Mouse (Mus musculus) CH12.LX (cell line): ENCODE results near the gene Pip5k1b. TPM values are rescaled to one million over a fixed set of nuclear protein-coding genes. Genes with fewer than 3 reads are reported as not detected.

ENCODE experiments used
- DNase-seq: peaks from one replicate; pipeline ENCODE4 v3.0.0-alpha.2; 2013; ENCODE audit errors: extremely low read depth
- H3K27ac ChIP-seq: 2 replicates; pipeline ENCODE4 v1.5.1; 2012; ENCODE audit warnings: low read depth, mild to moderate bottlenecking, control low read depth, moderate library complexity; ENCODE audit not compliant: insufficient read depth
- H3K27me3 ChIP-seq: replicated peaks from 2 replicates; pipeline ENCODE3; 2012; ENCODE audit warnings: inconsistent platforms
- H3K36me3 ChIP-seq, 2 experiments: replicated peaks in 1 of 2; 2 replicates each; pipeline versions ENCODE3 to v1.6.1; 2012; ENCODE audit warnings: inconsistent platforms in 1 of 2, low read length in 1 of 2, mild to moderate bottlenecking in 1 of 2, mixed read lengths in 1 of 2, moderate library complexity in 1 of 2; ENCODE audit not compliant: control insufficient read depth in 1 of 2, insufficient read depth in 1 of 2
- H3K4me1 ChIP-seq, 2 experiments: 2 replicates each; pipeline ENCODE4 v1.6.1; 2012; ENCODE audit warnings: inconsistent platforms in 1 of 2, moderate library complexity in 1 of 2; ENCODE audit not compliant: insufficient read depth in 2 of 2, control insufficient read depth in 1 of 2
- H3K4me2 ChIP-seq: 2 replicates; pipeline ENCODE4 v1.6.1; 2012; ENCODE audit warnings: low read depth, mild to moderate bottlenecking, control low read depth; ENCODE audit not compliant: poor library complexity, insufficient read depth, severe bottlenecking
- H3K4me3 ChIP-seq, 3 experiments: fragments of 150-350 bp in 1 of 3; sonication (generic) in 1 of 3; replicated peaks in 1 of 3; 2 replicates each; pipeline versions ENCODE3 to v1.5.1; 2011 to 2012; ENCODE audit warnings: low read depth in 2 of 3, low read length in 2 of 3, mild to moderate bottlenecking in 2 of 3, moderate library complexity in 2 of 3, control low read depth in 1 of 3, improper control_type of control experiment in 1 of 3, inconsistent platforms in 1 of 3, mixed read lengths in 1 of 3; ENCODE audit not compliant: poor library complexity in 1 of 3
- H3K79me2 ChIP-seq: replicated peaks from 2 replicates; pipeline ENCODE4 v1.6.1; 2012; ENCODE audit warnings: mild to moderate bottlenecking, moderate library complexity; ENCODE audit not compliant: control insufficient read depth, poor library complexity, insufficient read depth, severe bottlenecking; ENCODE audit errors: extremely low read depth
- H3K9ac ChIP-seq: 2 replicates; pipeline ENCODE4 v1.6.1; 2012; ENCODE audit warnings: low read depth, mild to moderate bottlenecking, control low read depth, moderate library complexity; ENCODE audit not compliant: insufficient read depth
- H3K9me3 ChIP-seq: replicated peaks from 2 replicates; pipeline ENCODE3; 2012; ENCODE audit warnings: low read length, inconsistent platforms, mixed read lengths
- BHLHE40 ChIP-seq: IDR thresholded peaks from 2 replicates; pipeline ENCODE4 v1.6.1; 2011; ENCODE audit warnings: mild to moderate bottlenecking, low read depth, low read length, improper control_type of control experiment
- CHD1 ChIP-seq: IDR thresholded peaks from 2 replicates; pipeline ENCODE4 v1.6.1; 2012; ENCODE audit warnings: low read depth, low read length, improper control_type of control experiment, inconsistent platforms
- CHD2 ChIP-seq: IDR thresholded peaks from 2 replicates; pipeline ENCODE4 v1.6.1; 2011; ENCODE audit warnings: low read length, improper control_type of control experiment
- E2F4 ChIP-seq: IDR thresholded peaks from 2 replicates; pipeline ENCODE4 v1.6.1; 2011; ENCODE audit warnings: low read depth, low read length, improper control_type of control experiment; ENCODE audit not compliant: insufficient replicate concordance
- ELF1 ChIP-seq: IDR thresholded peaks from 2 replicates; pipeline ENCODE4 v1.6.1; 2014; ENCODE audit warnings: low read depth, mild to moderate bottlenecking, inconsistent platforms, low read length, improper control_type of control experiment
- EP300 ChIP-seq: IDR thresholded peaks from 2 replicates; pipeline ENCODE4 v1.6.1; 2011; ENCODE audit warnings: low read length, improper control_type of control experiment
- IRF4 ChIP-seq: IDR thresholded peaks from 2 replicates; pipeline ENCODE4 v1.6.1; 2014; ENCODE audit warnings: low read depth, mild to moderate bottlenecking, inconsistent platforms, low read length, improper control_type of control experiment
- MEF2A ChIP-seq: IDR thresholded peaks from 2 replicates; pipeline ENCODE4 v1.6.1; 2014; ENCODE audit warnings: low read depth, mild to moderate bottlenecking, inconsistent platforms, low read length, improper control_type of control experiment, borderline replicate concordance
- MXI1 ChIP-seq: IDR thresholded peaks from 2 replicates; pipeline ENCODE4 v1.6.1; 2011; ENCODE audit warnings: mild to moderate bottlenecking, low read depth, low read length, improper control_type of control experiment
- MYC ChIP-seq: IDR thresholded peaks from 2 replicates; pipeline ENCODE4 v1.6.1; 2011; ENCODE audit warnings: low read depth, mild to moderate bottlenecking, improper control_type of control experiment, low read length
- NELFE ChIP-seq: IDR thresholded peaks from 2 replicates; pipeline ENCODE4 v1.6.1; 2011; ENCODE audit warnings: low read depth, low read length, improper control_type of control experiment
- NRF1 ChIP-seq: IDR thresholded peaks from 2 replicates; pipeline ENCODE4 v1.6.1; 2014; ENCODE audit warnings: low read depth, mild to moderate bottlenecking, inconsistent platforms, low read length, improper control_type of control experiment, moderate library complexity
- POLR2A ChIP-seq: IDR thresholded peaks from 2 replicates; pipeline ENCODE4 v1.6.1; 2011; ENCODE audit warnings: low read depth, mild to moderate bottlenecking, improper control_type of control experiment, low read length
- USF2 ChIP-seq: conservative IDR thresholded peaks from 2 replicates; pipeline ENCODE4 v1.6.1; 2011; ENCODE audit warnings: low read depth, low read length, improper control_type of control experiment
- ZMIZ1 ChIP-seq: IDR thresholded peaks from 2 replicates; pipeline ENCODE4 v1.6.1; 2012; ENCODE audit warnings: low read depth, mild to moderate bottlenecking, inconsistent platforms, low read length, improper control_type of control experiment
- ZNF384 ChIP-seq: IDR thresholded peaks from 2 replicates; pipeline ENCODE4 v1.6.1; 2012; ENCODE audit warnings: low read depth, low read length, improper control_type of control experiment, inconsistent platforms
- dilution Hi-C: fragments of 300-500 bp; cut with MboI; formaldehyde crosslinking; loops from 2 replicates; pipeline ENCODE4 v1.14.3; 2020; ENCODE audit warnings: low sequenced_read_pairs; ENCODE audit not compliant: extremely low pct_unique_long_range_greater_than_20kb, extremely low pct_ligation_motif_present
- in situ Hi-C: fragments of 300-500 bp; cut with MboI; formaldehyde crosslinking; loops from 3 replicates; pipeline ENCODE4 v1.14.3; 2019; ENCODE audit warnings: low sequenced_read_pairs, low pct_ligation_motif_present, low pct_unique_long_range_greater_than_20kb, mixed read lengths
- polyA plus RNA-seq: library from polyadenylated mRNA; unstranded; fragments of >175 nt; gene quantifications from 2 replicates; pipeline ENCODE4 v1.2.1, GENCODE M21; 2012; ENCODE audit warnings: low read depth; ENCODE audit not compliant: insufficient read length
- total RNA-seq, 2 experiments: library from RNA; depleted of rRNA; stranded (reverse); fragments of 300-350 nt in 1 of 2; fragments of >200 nt in 1 of 2; gene quantifications; 2 replicates each; pipeline ENCODE4 v1.2.3; 2012 to 2014

The Pip5k1b gene
- total and polyA plus RNA-seq, 3 experiments: 1.7 to 2.9 (median 2.0) TPM

DNA sequence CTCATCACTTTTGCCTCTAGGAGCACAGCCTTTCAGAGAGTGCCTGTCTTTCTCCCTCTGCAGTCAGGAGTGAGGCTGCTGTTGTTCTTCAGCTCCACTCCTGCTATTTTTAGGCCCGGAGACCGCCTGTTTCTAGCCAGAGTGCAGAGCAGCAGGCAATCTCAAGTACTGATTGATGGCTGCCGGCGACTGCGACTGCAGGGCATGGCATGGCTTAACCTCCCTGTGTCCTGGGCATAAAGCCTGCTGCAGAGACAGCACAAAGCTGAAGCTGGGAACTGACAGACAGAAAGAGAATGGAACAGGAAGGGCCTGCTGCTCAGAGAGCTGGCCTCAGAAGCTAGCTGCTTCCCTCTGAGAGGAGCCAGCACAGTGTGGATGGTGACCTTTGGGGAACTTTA lies 247.4 kb downstream of the Pip5k1b start:
- H3K27me3 ChIP-seq: no peaks in the 10 kb centered on the region
- no peak overlapping the region for H3K4me3 ChIP-seq
- H3K4me2 ChIP-seq: no peak overlapping the region
- no peaks in the 10 kb centered on the region for H3K79me2 ChIP-seq
- no peaks in the 10 kb centered on the region for H3K36me3 ChIP-seq
- DNase-seq: no peak
- dilution Hi-C loops (no loop called here), in situ Hi-C loops (loop anchor here (10.0 to 25.0 kb wide), 2 partner anchors 104 to 306 kb away; no protein-coding TSS in a partner anchor)
- H3K4me1 ChIP-seq: peaks cover 12 to 22% of the 10 kb centered on the region in 2 experiments
- no peak overlapping the region for H3K27ac ChIP-seq
- H3K9ac ChIP-seq: no peak overlapping the region
- peaks cover 2% of the 10 kb centered on the region for H3K9me3 ChIP-seq
- TF ChIP-seq MEF2A (no peak), USF2 (no peak), MYC (no peak), MXI1 (no peak)

DNA sequence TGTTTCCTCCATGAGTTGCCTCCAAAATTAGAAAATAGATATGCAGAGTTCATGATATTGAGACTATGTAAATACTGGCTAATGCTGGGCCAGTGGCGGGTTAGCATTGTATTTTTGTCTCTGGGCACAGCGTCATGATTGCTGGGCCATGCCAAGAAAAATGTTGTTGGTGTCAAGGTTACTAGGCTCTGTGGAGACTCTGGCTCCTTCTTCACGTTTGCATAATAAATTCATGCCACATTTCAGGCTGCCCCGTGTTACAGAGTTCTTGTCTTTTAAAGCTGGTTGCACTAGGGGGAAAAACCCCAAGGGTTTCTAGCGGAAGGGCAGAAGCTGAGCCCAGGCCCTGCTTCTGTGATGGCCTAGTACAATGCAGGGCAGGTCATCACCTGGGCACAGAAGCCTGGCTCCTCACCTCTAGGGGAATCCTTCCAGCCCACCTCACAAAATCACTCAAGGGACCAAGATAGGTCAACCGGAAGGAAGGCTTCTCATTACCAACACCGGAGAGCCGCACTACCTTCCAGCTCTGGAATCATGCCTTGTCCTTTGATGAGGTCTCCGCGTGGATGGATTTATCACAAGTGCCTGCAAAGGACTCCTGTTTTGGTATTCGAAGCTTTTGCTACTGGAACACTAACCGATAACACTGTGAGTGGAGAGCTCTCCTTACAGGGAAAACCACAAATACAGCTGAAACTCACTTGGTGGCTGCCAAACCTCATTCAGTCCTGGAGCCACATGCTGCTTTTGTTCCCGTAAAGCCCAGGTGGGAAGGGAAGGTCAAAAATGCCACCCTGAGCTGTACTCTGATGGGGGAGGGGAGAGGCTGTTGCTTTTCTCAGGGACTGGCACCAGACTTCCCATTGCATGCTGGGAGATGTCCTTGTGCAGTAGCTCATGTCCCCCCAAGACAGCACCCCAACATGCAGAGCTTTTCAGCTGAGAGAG lies 248.1 kb downstream of the Pip5k1b start:
- H3K27ac ChIP-seq: peak overlapping the region; percentile 18; the same call in 1 of the 2 replicates
- DNase-seq: peak; percentile 77
- peak; percentile 25; the same call in 1 of the 2 replicates for TF ChIP-seq BHLHE40
- no peak for TF ChIP-seq CHD1
- peak; percentile 16; the same call in 1 of the 2 replicates for TF ChIP-seq NELFE
- TF ChIP-seq ELF1: 0 out of 2 replicates have a peak, but pooled peaks have one; percentile 18
- no peak for TF ChIP-seq ZNF384
- TF ChIP-seq CHD2: peak; percentile 48; the same call in 1 of the 2 replicates
- no peak for TF ChIP-seq IRF4
- peak; percentile 31; the same call in 1 of the 2 replicates for TF ChIP-seq POLR2A
- TF ChIP-seq MEF2A: no peak
- TF ChIP-seq ZMIZ1: no peak
- no peak for TF ChIP-seq EP300
- TF ChIP-seq NRF1: no peak
- no peak for TF ChIP-seq E2F4
- dilution Hi-C loops (no loop called here), in situ Hi-C loops (loop anchor here (10.0 to 25.0 kb wide), 2 partner anchors 105 to 307 kb away; no protein-coding TSS in a partner anchor)
- H3K79me2 ChIP-seq: no peaks in the 10 kb centered on the region
- H3K9ac ChIP-seq: peak overlapping the region; percentile 18; the same call in 1 of the 2 replicates
- peak overlapping the region; percentile 33 for H3K4me2 ChIP-seq
- peaks cover 10 to 20% of the 10 kb centered on the region in 2 experiments for H3K4me1 ChIP-seq
- no peaks in the 10 kb centered on the region for H3K36me3 ChIP-seq
- H3K9me3 ChIP-seq: peaks cover 2% of the 10 kb centered on the region
- H3K4me3 ChIP-seq: peak overlapping the region in 1 of 3 experiments; percentile 21
- no peaks in the 10 kb centered on the region for H3K27me3 ChIP-seq
